ENCODE assay signal across 7 mouse cellular contexts in genomic region chr17:57029691-57030090, GRCm38 (mm10). TPM values are rescaled to one million over a fixed set of nuclear protein-coding genes. Genes with fewer than 3 reads are reported as not detected.
A peak's percentile ranks its signal among the peaks of the same experiment; 100 is the strongest.
DNase-seq lines count a peak whose midpoint lies in the region; ATAC-seq and TF ChIP-seq lines count a peak whose summit lies in the region.

No protein-coding gene starts in this region.

- no peaks in the 10 kb centered on the region for H3K4me1 ChIP-seq in ES-Bruce4 (ENCODE audit: control insufficient read depth, insufficient read depth, low read length)
- H3K4me1 ChIP-seq in forebrain, embryonic 12.5 days, result peaks cover 26% of the 10 kb centered on the region
- H3K4me1 ChIP-seq in kidney, embryonic 14.5 days (ENCODE audit: control insufficient read depth, insufficient read depth, low read length), result peaks cover 15% of the 10 kb centered on the region
- peaks cover 11% of the 10 kb centered on the region for H3K4me1 ChIP-seq in midbrain, embryonic 14.5 days (ENCODE audit: control insufficient read depth, insufficient read depth, low read length)

- WGBS in forebrain, embryonic 12.5 days, result 63% methylated on average over 8 of the region's 8 CpGs
- WGBS in kidney, embryonic 14.5 days, result 24% methylated on average over 8 of the region's 8 CpGs
- WGBS in midbrain, embryonic 14.5 days, result 60% methylated on average over 8 of the region's 8 CpGs

- TF ChIP-seq EP300 in ES-Bruce4 (IDR thresholded peaks at IDR 0.05; ENCODE audit: insufficient read depth, low read depth, low read length), result no peak

- peaks cover 39% of the 10 kb centered on the region for H3K36me3 ChIP-seq in ES-Bruce4 (ENCODE audit: control insufficient read depth, insufficient read depth, low read length, poor library complexity, severe bottlenecking)
- peaks cover 45% of the 10 kb centered on the region for H3K36me3 ChIP-seq in forebrain, embryonic 12.5 days (replicated peaks)
- H3K36me3 ChIP-seq in kidney, embryonic 14.5 days (ENCODE audit: control insufficient read depth, insufficient read depth, low read length), result peaks cover 45% of the 10 kb centered on the region
- H3K36me3 ChIP-seq in midbrain, embryonic 14.5 days (ENCODE audit: control insufficient read depth, insufficient read depth, low read length), result peaks cover 42% of the 10 kb centered on the region

- peak overlapping the region; percentile 99 for H3K9ac ChIP-seq in ES-Bruce4 (ENCODE audit: low read depth, poor library complexity, severe bottlenecking)
- peak overlapping the region; percentile 100 for H3K9ac ChIP-seq in forebrain, embryonic 12.5 days
- H3K9ac ChIP-seq in kidney, embryonic 14.5 days (ENCODE audit: low read depth, low read length), result peak overlapping the region; percentile 100
- H3K9ac ChIP-seq in midbrain, embryonic 14.5 days (replicated peaks; ENCODE audit: low read length), result peak overlapping the region; percentile 98

- H3K9me3 ChIP-seq in ES-Bruce4 (replicated peaks; ENCODE audit: control insufficient read depth, insufficient read depth, low read length, poor library complexity, severe bottlenecking), result no peaks in the 10 kb centered on the region
- no peaks in the 10 kb centered on the region for H3K9me3 ChIP-seq in forebrain, embryonic 12.5 days
- no peaks in the 10 kb centered on the region for H3K9me3 ChIP-seq in kidney, embryonic 14.5 days (ENCODE audit: control insufficient read depth, low read length)
- H3K9me3 ChIP-seq in midbrain, embryonic 14.5 days (ENCODE audit: control insufficient read depth, low read length), result no peaks in the 10 kb centered on the region

- DNase-seq in 416B (ENCODE audit: low read depth), result peak; percentile 61
- DNase-seq in midbrain, embryonic 14.5 days, result no peak
- no peak for DNase-seq in urinary bladder, adult 18-20 months (ENCODE audit: low spot score in 2 of 2)

- no peak for TF ChIP-seq POLR2A in ES-Bruce4 (IDR thresholded peaks at IDR 0.05; ENCODE audit: insufficient read depth, low read length)

- H3K4me3 ChIP-seq in ES-Bruce4 (ENCODE audit: low read depth, low read length), result peak overlapping the region; percentile 95
- H3K4me3 ChIP-seq in forebrain, embryonic 12.5 days (replicated peaks), result peak overlapping the region; percentile 96
- peak overlapping the region; percentile 71 for H3K4me3 ChIP-seq in kidney, embryonic 14.5 days (ENCODE audit: low read length)
- peak overlapping the region; percentile 83 for H3K4me3 ChIP-seq in midbrain, embryonic 14.5 days (replicated peaks; ENCODE audit: low read depth, low read length)

- H3K4me2 ChIP-seq in forebrain, embryonic 12.5 days, result peak overlapping the region; percentile 96
- H3K4me2 ChIP-seq in kidney, embryonic 14.5 days (replicated peaks; ENCODE audit: low read depth, low read length), result peak overlapping the region; percentile 71
- H3K4me2 ChIP-seq in midbrain, embryonic 14.5 days (ENCODE audit: low read length), result peak overlapping the region; percentile 98

- no peaks in the 10 kb centered on the region for H3K27me3 ChIP-seq in ES-Bruce4 (ENCODE audit: control insufficient read depth, insufficient read depth, low read length, poor library complexity, severe bottlenecking)
- H3K27me3 ChIP-seq in forebrain, embryonic 12.5 days, result no peaks in the 10 kb centered on the region
- H3K27me3 ChIP-seq in kidney, embryonic 14.5 days (ENCODE audit: control insufficient read depth, insufficient read depth, low read length), result no peaks in the 10 kb centered on the region
- H3K27me3 ChIP-seq in midbrain, embryonic 14.5 days (ENCODE audit: control insufficient read depth, insufficient read depth, low read length), result no peaks in the 10 kb centered on the region

- no peak for TF ChIP-seq CTCF in ES-Bruce4 (IDR thresholded peaks at IDR 0.05; ENCODE audit: low read depth, low read length)

- no peak for ATAC-seq in forebrain, embryonic 12.5 days (ENCODE audit: low FRiP score)
- ATAC-seq in kidney, embryonic 14.5 days (ENCODE audit: low FRiP score, low TSS enrichment), result no peak
- no peak for ATAC-seq in midbrain, embryonic 14.5 days (ENCODE audit: low FRiP score, low TSS enrichment)
- no peak for ATAC-seq in inflammation-experienced regulatory T-cells, adult 6 months

- no peak overlapping the region for H3K27ac ChIP-seq in ES-Bruce4 (ENCODE audit: insufficient read depth, low read length)
- H3K27ac ChIP-seq in forebrain, embryonic 12.5 days, result no peak overlapping the region
- H3K27ac ChIP-seq in kidney, embryonic 14.5 days (ENCODE audit: low read depth, low read length), result no peak overlapping the region
- no peak overlapping the region for H3K27ac ChIP-seq in midbrain, embryonic 14.5 days (replicated peaks; ENCODE audit: low read depth, low read length)

RNA-seq across cellular contexts. Expression of gene Khsrp, which starts 1.6 kb away (rescaled TPM):
- 166 and 176 TPM in 2 replicates for polyA plus RNA-seq in ES-Bruce4 (2011; ENCODE audit: insufficient read depth, insufficient read length, low read depth, missing spikeins)
- polyA plus RNA-seq in forebrain, embryonic 12.5 days (2016; fragmentation: Nextera tagmentation; extraction: Ambion mirVana), result 62.8 and 70.7 TPM in 2 replicates
- 46.2 and 65.9 TPM in 2 replicates for polyA plus RNA-seq in kidney, embryonic 14.5 days (2014; fragmentation: Nextera tagmentation; extraction: Ambion mirVana)
- polyA plus RNA-seq in midbrain, embryonic 14.5 days (2014; fragmentation: Nextera tagmentation; extraction: Ambion mirVana), result 37.5 and 41.7 TPM in 2 replicates
- 10 to 100 TPM; 17.4 to 36.4 (median 31.4) TPM for polyA plus RNA-seq in inflammation-experienced regulatory T-cells, adult 6 months (2017; shearing (Covaris generic))

RNA-seq across cellular contexts. Expression of gene Slc25a41, which starts 11.8 kb away (rescaled TPM):
- polyA plus RNA-seq in ES-Bruce4 (2011; ENCODE audit: insufficient read depth, insufficient read length, low read depth, missing spikeins), result not detected in 2 replicates
- not detected in 2 replicates for polyA plus RNA-seq in forebrain, embryonic 12.5 days (2016; fragmentation: Nextera tagmentation; extraction: Ambion mirVana)
- polyA plus RNA-seq in kidney, embryonic 14.5 days (2014; fragmentation: Nextera tagmentation; extraction: Ambion mirVana), result 0.16 TPM in 1 of 2 replicates, not detected in the other
- not detected in 2 replicates for polyA plus RNA-seq in midbrain, embryonic 14.5 days (2014; fragmentation: Nextera tagmentation; extraction: Ambion mirVana)
- not detected for polyA plus RNA-seq in inflammation-experienced regulatory T-cells, adult 6 months (2017; shearing (Covaris generic))

RNA-seq across cellular contexts. Expression of gene Gm17949, which starts 18.4 kb away (rescaled TPM):
- 0.56 TPM in 1 of 2 replicates, not detected in the other for polyA plus RNA-seq in ES-Bruce4 (2011; ENCODE audit: insufficient read depth, insufficient read length, low read depth, missing spikeins)
- 0.45 and 0.64 TPM in 2 replicates for polyA plus RNA-seq in forebrain, embryonic 12.5 days (2016; fragmentation: Nextera tagmentation; extraction: Ambion mirVana)
- 0.24 and 0.39 TPM in 2 replicates for polyA plus RNA-seq in kidney, embryonic 14.5 days (2014; fragmentation: Nextera tagmentation; extraction: Ambion mirVana)
- polyA plus RNA-seq in midbrain, embryonic 14.5 days (2014; fragmentation: Nextera tagmentation; extraction: Ambion mirVana), result 0.24 and 0.42 TPM in 2 replicates
- polyA plus RNA-seq in inflammation-experienced regulatory T-cells, adult 6 months (2017; shearing (Covaris generic)), result 1 to 10 TPM in 1 of 3 experiments, under 1 TPM in 2; 0.51 to 1.7 (median 0.67) TPM

RNA-seq across cellular contexts. Expression of gene Gtf2f1, which starts 18.6 kb away (rescaled TPM):
- 70.2 and 74.1 TPM in 2 replicates for polyA plus RNA-seq in ES-Bruce4 (2011; ENCODE audit: insufficient read depth, insufficient read length, low read depth, missing spikeins)
- 80.9 and 81.8 TPM in 2 replicates for polyA plus RNA-seq in forebrain, embryonic 12.5 days (2016; fragmentation: Nextera tagmentation; extraction: Ambion mirVana)
- polyA plus RNA-seq in kidney, embryonic 14.5 days (2014; fragmentation: Nextera tagmentation; extraction: Ambion mirVana), result 65.1 and 65.6 TPM in 2 replicates
- 61.3 and 63.7 TPM in 2 replicates for polyA plus RNA-seq in midbrain, embryonic 14.5 days (2014; fragmentation: Nextera tagmentation; extraction: Ambion mirVana)
- 10 to 100 TPM; 66.8 to 86.1 (median 78.3) TPM for polyA plus RNA-seq in inflammation-experienced regulatory T-cells, adult 6 months (2017; shearing (Covaris generic))

RNA-seq across cellular contexts. Expression of gene Crb3, which starts 29.2 kb away (rescaled TPM):
- 53.5 and 57.7 TPM in 2 replicates for polyA plus RNA-seq in ES-Bruce4 (2011; ENCODE audit: insufficient read depth, insufficient read length, low read depth, missing spikeins)
- 1.3 and 2.5 TPM in 2 replicates for polyA plus RNA-seq in forebrain, embryonic 12.5 days (2016; fragmentation: Nextera tagmentation; extraction: Ambion mirVana)
- 46.4 and 48.7 TPM in 2 replicates for polyA plus RNA-seq in kidney, embryonic 14.5 days (2014; fragmentation: Nextera tagmentation; extraction: Ambion mirVana)
- 1.2 and 1.7 TPM in 2 replicates for polyA plus RNA-seq in midbrain, embryonic 14.5 days (2014; fragmentation: Nextera tagmentation; extraction: Ambion mirVana)
- polyA plus RNA-seq in inflammation-experienced regulatory T-cells, adult 6 months (2017; shearing (Covaris generic)), result 1 to 10 TPM in 1 of 3 experiments, under 1 TPM in 2; 0.94 to 2.4 (median 0.99) TPM
